Mouse (Mus musculus): ENCODE data around the gene Ttc28.

- TF ChIP-seq CTCF (IDR thresholded peaks at IDR 0.05; ENCODE audit: control insufficient read depth, insufficient read depth, low read length) (no peak), POLR2A (IDR thresholded peaks at IDR 0.05; ENCODE audit: borderline replicate concordance, control insufficient read depth, low read depth, low read length) (no peak)
Measured at GRCm38 (mm10) chr5:111287571-111287970, 408.0 kb downstream of the Ttc28 start.
